Mouse (Mus musculus) 3T3-L1 (cell line): ENCODE results near the gene Pmepa1.

Experiments
- DNase-seq: peaks from one replicate; pipeline ENCODE4 v3.0.0-alpha.2; 2015; ENCODE audit warnings: low read depth, low spot score

Pmepa1 gene

GRCm38 (mm10) chr2:173186047-173186943, 90.0 kb downstream of the Pmepa1 start:
- DNase-seq: peak; percentile 83

- no peak for DNase-seq
Observed at GRCm38 (mm10) chr2:173185282-173185681, 91.1 kb downstream of the Pmepa1 start.

GRCm38 (mm10) chr2:173184475-173185080, 91.8 kb downstream of the Pmepa1 start:
- no peak for DNase-seq

- peak; percentile 63 for DNase-seq
Observed at GRCm38 (mm10) chr2:173183836-173184460, 92.4 kb downstream of the Pmepa1 start.

- no peak for DNase-seq
Observed at GRCm38 (mm10) chr2:173183311-173183710, 93.0 kb downstream of the Pmepa1 start.

- DNase-seq: no peak
Observed at GRCm38 (mm10) chr2:173182796-173183195, 93.5 kb downstream of the Pmepa1 start.

- DNase-seq: no peak
Observed at GRCm38 (mm10) chr2:173181901-173182300, 94.4 kb downstream of the Pmepa1 start.

- no peak for DNase-seq
Observed at GRCm38 (mm10) chr2:173181486-173181885, 94.8 kb downstream of the Pmepa1 start.

GRCm38 (mm10) chr2:173180721-173181388, 95.5 kb downstream of the Pmepa1 start:
- DNase-seq: no peak

GRCm38 (mm10) chr2:173180026-173180425, 96.3 kb downstream of the Pmepa1 start:
- DNase-seq: no peak

- no peak for DNase-seq
Observed at GRCm38 (mm10) chr2:173179046-173179445, 97.3 kb downstream of the Pmepa1 start.

GRCm38 (mm10) chr2:173177951-173178350, 98.4 kb downstream of the Pmepa1 start:
- DNase-seq: no peak

GRCm38 (mm10) chr2:173177481-173177880, 98.9 kb downstream of the Pmepa1 start:
- DNase-seq: no peak

GRCm38 (mm10) chr2:173175703-173176102, 100.6 kb downstream of the Pmepa1 start:
- DNase-seq: no peak

GRCm38 (mm10) chr2:173174569-173174968, 101.8 kb downstream of the Pmepa1 start:
- no peak for DNase-seq
